Mouse (Mus musculus) hematopoietic stem cell, adult 5-6 weeks (primary cell): ENCODE measurements around the gene Cyp4a12a. TPM values are rescaled to one million over a fixed set of nuclear protein-coding genes. Genes with fewer than 3 reads are reported as not detected.
"Not testable (repeated sequence)": the region's sequence is repeated elsewhere in the genome, so short reads cannot be mapped to it uniquely, and the experiment has no call there.

Source experiments
- ATAC-seq, 2 experiments: fragments of 125-278 bp in 1 of 2; replicated peaks in 1 of 2; 2 replicates each; pipeline ENCODE4 v1.8.0; 2016 to 2017; ENCODE audit warnings: inconsistent platforms in 2 of 2, mild to moderate bottlenecking in 2 of 2, moderate number of reproducible peaks in 2 of 2, low read depth in 1 of 2, moderate TSS enrichment in 1 of 2; ENCODE audit not compliant: low FRiP score in 2 of 2, poor library complexity in 2 of 2, severe bottlenecking in 2 of 2, insufficient read depth in 1 of 2, low TSS enrichment in 1 of 2
- total RNA-seq: library from RNA; stranded (forward); fragments of 172-1452, 232-1000 nt; gene quantifications from 2 replicates; pipeline ENCODE4 v1.2.3, GENCODE M21; 2017

Gene Cyp4a12a
- total RNA-seq: not detected in 2 replicates

DNA sequence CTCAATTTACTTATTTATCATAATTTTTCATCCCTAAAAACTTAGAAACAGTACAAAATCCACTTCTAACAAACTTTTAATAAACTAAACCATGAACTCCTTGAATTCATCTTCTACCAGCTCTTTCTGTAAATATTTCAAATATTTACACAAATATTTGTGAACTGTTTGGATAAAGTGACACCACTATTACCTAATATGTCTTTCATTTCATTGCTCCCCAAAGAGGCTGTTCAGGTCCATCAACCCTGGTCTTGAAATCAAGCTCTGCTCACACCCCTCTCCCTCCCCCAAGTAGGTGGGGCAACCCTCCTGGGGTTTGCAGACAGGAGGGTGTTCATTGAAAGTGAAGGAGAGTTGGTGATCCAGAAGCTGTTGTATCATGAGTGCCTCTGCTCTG is at the start of gene Cyp4a12a:
Gene Cyp4a12a, plus strand, starts transcription at position 301 of the 400 bp plus-strand sequence.
- not testable (repeated sequence) for ATAC-seq

DNA sequence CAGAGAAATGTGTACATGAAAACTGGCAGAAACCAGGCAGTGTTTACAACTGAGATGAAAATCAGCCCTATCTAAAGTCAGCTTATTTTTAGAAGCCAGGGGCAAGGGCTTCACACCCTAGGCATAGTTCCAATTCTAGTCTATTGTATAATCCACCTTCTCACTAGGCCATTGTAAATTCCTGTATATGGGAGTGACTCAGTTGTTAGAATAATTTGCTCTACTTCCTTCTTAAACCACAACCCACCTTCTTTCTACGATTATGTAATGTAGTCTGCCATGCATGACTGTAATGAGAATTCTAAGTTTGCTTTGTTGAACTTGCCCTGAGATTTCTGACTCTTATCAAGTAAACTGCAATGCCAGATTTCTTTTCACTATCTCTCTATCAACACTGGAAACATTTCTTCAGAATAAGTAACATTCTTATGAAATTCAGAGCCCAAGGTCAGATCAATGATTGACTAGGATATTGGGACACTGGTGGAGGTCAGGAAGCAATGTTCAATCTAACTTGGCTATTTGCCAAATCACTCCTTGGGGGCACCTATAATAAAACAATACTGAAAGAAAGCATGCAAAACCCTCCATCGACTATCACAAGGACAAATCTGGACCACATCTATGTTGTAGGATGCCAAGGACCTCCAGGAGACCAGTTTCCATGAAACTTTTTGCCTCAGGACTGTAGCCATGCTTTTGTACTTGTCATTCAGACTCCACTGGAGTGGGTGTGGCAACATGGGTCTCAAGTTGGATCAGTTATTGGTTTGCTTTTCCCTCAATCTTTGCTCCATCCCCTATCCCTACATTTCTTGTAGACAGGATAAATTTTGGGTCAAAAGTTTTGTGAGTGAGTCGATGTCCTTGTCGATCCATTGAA is 33.9 kb upstream of the Cyp4a12a start:
- ATAC-seq: not testable (repeated sequence)

DNA sequence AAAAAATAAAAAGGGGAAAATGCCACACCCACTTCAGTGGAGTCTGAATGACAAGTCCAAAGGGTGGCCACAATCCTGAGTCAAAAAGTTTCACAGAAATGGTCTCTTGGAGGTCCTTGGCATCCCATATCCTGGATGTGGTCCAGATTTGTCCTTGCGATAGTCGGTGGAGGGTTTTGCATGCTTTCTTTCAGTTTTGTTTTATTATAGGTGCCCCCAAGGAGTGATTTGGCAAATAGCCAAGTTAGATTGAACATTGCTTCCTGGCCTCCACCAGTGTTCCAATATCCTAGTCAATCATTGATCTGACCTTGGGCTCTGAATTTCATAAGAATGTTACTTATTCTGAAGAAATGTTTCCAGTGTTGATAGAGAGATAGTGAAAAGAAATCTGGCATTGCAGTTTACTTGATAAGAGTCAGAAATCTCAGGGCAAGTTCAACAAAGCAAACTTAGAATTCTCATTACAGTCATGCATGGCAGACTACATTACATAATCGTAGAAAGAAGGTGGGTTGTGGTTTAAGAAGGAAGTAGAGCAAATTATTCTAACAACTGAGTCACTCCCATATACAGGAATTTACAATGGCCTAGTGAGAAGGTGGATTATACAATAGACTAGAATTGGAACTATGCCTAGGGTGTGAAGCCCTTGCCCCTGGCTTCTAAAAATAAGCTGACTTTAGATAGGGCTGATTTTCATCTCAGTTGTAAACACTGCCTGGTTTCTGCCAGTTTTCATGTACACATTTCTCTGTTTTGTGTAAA is 20.4 kb upstream of the Cyp4a12a start:
- ATAC-seq: not testable (repeated sequence)

DNA sequence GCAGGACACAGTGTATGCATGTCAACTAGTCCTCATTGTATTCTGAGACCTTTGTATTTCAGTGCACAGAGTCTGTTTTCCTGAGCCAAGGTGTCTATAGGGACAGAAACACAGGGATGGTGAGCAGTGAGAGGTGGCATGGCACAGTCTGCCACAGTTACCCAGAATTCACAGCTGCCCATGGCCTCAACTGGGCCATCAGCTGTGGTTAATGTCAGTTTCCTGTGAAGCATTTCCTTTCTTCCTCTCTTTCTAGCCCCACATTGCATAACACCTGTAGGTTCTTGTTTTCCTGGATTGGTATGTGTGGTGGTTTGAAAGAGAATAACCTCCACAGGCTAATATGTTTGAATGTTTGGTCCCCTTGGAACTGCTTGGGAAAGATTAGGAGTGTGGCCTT is 18.5 kb upstream of the Cyp4a12a start:
- ATAC-seq: peak; percentile 78 to 93

DNA sequence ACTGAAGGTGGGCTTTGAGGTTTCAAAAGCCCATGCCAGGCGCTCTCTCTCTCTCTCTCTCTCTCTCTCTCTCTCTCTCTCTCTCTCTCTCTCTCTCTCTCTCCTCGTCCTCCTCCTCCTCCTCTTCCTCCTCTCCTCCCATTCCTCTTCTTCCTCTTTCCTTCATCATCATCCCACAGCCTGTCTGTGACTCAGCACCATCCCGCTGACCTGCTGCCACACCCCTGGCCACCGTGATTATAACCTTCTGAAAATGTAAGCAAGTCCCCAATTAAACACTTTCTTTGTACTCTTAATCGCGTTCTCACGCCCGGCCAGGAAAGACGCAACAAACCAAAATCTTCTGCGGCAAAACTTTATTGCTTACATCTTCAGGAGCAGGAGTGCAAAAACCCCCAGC is 18.1 kb upstream of the Cyp4a12a start:
- ATAC-seq: peak in 1 of 2 experiments; percentile 42; a peak in 1 of 4 replicates

DNA sequence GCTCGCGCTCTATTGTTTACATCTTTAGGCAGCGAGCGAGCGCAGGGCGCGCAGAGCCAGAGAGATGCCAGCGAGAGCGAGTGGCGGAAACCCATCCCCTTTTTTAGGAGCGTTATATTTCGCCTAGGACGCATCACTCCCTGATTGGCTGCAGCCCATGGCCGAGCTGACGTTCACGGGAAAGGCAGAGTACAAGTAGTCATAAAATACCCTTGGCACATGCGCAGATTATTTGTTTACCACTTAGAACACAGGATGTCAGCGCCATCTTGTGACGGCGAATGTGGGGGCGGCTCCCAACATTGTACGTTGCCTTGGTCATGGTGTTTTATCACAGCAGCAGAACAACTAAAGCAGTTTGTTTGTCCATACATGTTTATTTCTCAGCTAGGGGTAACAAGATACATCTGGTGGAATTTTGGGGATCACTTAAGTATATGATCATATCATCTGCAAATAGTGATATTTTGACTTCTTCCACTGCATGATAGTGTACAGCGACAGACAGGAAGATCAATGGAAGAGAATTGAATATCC is 17.5 kb upstream of the Cyp4a12a start:
- peak in 1 of 2 experiments; percentile 42; a peak in 1 of 4 replicates for ATAC-seq

DNA sequence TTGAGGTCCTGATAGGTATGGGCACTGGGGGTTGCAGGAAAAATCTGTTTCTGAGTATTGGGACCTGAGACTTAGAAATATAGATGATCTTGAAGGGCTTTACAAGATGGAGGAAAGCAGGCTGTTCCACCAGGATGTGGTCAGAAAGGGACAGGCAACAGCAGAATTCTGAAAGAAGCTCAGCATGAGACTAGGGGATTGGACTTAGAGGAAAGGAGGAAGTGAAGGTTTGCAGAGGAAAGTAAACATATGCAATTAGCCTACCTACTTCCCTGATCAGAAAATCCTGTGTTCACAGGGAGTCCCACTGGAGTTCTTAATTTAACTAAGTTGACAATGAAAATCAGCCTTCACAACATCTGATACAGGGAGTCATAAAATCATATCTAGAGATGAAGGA is 26.9 kb downstream of the Cyp4a12a start:
- ATAC-seq: 0 out of 4 replicates have a peak, but pooled peaks of 1 of the 2 experiments have one; percentile 32

DNA sequence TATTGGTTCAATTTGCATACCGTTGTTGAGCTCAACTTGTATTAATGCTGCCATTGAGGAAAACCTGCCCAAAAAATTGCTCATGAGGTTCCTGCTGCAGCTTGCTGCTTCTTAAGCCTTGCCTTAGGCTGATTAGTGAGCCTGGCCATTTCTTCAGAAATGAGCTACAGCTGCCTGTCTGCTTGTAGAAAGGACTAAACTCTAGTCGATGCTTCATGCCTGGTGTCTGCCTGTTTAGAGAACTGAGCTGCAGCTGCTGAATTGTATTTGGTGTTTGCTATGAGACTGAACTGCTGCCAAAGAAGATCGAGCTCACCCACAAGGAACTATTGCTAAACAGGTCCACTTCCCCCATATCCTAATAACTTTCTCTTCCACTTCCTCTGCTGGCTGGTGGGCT is 66.8 kb downstream of the Cyp4a12a start:
- not testable (repeated sequence) for ATAC-seq

DNA sequence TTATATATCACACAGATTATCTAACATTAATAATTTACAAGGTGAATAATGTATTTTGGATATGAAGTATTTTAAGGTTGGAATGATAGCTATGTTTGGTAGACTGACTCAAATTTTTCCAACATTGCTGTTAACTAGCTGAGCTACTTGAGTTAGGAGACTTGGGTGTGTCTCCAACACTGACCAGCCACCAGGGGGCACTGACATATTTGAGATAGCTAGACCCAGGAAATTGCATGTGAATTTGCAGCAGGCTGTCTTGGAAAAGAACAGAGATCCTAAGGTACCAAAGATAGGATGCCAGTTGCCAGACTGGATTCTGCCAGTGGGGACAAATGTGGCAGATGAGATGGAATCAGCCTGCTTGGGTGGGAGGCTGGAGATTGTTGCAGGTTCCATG is 69.2 kb downstream of the Cyp4a12a start:
- 0 out of 4 replicates have a peak, but pooled peaks have one; percentile 49 to 56 for ATAC-seq

Other genes with a start within 250 kb of the Cyp4a12a start
- 33.4 and 38.4 TPM in 2 replicates for gene Tal1, start 242.6 kb upstream of the Cyp4a12a start, total RNA-seq
- gene Pdzk1ip1, start 210.3 kb upstream of the Cyp4a12a start, total RNA-seq: 26.4 and 37.5 TPM in 2 replicates
- not detected in 2 replicates for gene Cyp4x1, start 164.8 kb upstream of the Cyp4a12a start, total RNA-seq
- gene Cyp4a29, start 57.0 kb upstream of the Cyp4a12a start, total RNA-seq: not detected in 2 replicates
- not detected in 2 replicates for gene Cyp4a12b, start 112.6 kb downstream of the Cyp4a12a start, total RNA-seq
- not detected in 2 replicates for gene Cyp4a30b, start 153.6 kb downstream of the Cyp4a12a start, total RNA-seq
- gene Cyp4a14, start 197.1 kb downstream of the Cyp4a12a start, total RNA-seq: not detected in 2 replicates
- gene Cyp4a10, start 219.2 kb downstream of the Cyp4a12a start, total RNA-seq: not detected in 2 replicates